In genomic region chr9:64687122-64688014, GRCm38 (mm10) we compare ENCODE assay signal across 22 mouse cellular contexts. TPM values are rescaled to one million over a fixed set of nuclear protein-coding genes. Genes with fewer than 3 reads are reported as not detected.
A peak's percentile ranks its signal among the peaks of the same experiment; 100 is the strongest.
DNase-seq lines count a peak whose midpoint lies in the region; ATAC-seq and TF ChIP-seq lines count a peak whose summit lies in the region.
"Had no signal": no experiment of that assay in that cellular context is flagged by ENCODE, and none has a peak within 500 bp of the region (broad histone marks: within the 10 kb centered on the region; RNA-seq: fewer than 3 reads in every experiment).

No protein-coding gene starts in this region.

- TF ChIP-seq RAD21 in CH12.LX (IDR thresholded peaks at IDR 0.05; ENCODE audit: low read depth, low read length) = no peak

- TF ChIP-seq CTCF in CH12.LX (conservative IDR thresholded peaks at IDR 0.05 in 1 of 2, IDR thresholded peaks at IDR 0.05 in 1 of 2; ENCODE audit: low read depth in 2 of 2, low read length in 2 of 2) = no peak
- TF ChIP-seq CTCF in kidney, postnatal 0 days (IDR thresholded peaks at IDR 0.05; ENCODE audit: low read depth) = no peak

- peak; percentile 4 for DNase-seq in embryo, embryonic 10 days (ENCODE audit: low spot score)
- DNase-seq in embryo, embryonic 9.5 days (ENCODE audit: extremely low spot score) = no peak
- no peak for DNase-seq in kidney, postnatal 25 days
- DNase-seq in CH12.LX (ENCODE audit: extremely low read depth) = no peak
- peak; percentile 32 for DNase-seq in kidney, postnatal 0 days (ENCODE audit: low spot score)
- DNase-seq in layer of hippocampus, adult 8-10 months (ENCODE audit: low spot score in 2 of 2) = no peak
- DNase-seq: cerebellum, adult 11-12 months; cerebellum, postnatal 14 days; gastrocnemius, postnatal 36 days; layer of hippocampus, postnatal 36 days; right cerebral cortex, postnatal 25 days had no signal

- no peaks in the 10 kb centered on the region for H3K36me3 ChIP-seq in kidney, embryonic 14.5 days (ENCODE audit: control insufficient read depth, insufficient read depth, low read length)
- H3K36me3 ChIP-seq in CH12.LX (replicated peaks in 1 of 2; ENCODE audit: control insufficient read depth in 1 of 2, insufficient read depth in 1 of 2, low read length in 1 of 2) = peaks cover 2 to 9% of the 10 kb centered on the region in 2 experiments
- H3K36me3 ChIP-seq in kidney, postnatal 0 days (ENCODE audit: insufficient read depth, low read length) = no peaks in the 10 kb centered on the region
- H3K36me3 ChIP-seq: embryonic facial prominence, embryonic 10.5 days; heart, embryonic 15.5 days; hindbrain, embryonic 10.5 days; intestine, embryonic 15.5 days; stomach, embryonic 15.5 days had no signal

- H3K27ac ChIP-seq in kidney, embryonic 14.5 days (ENCODE audit: low read depth, low read length) = no peak overlapping the region
- H3K27ac ChIP-seq in CH12.LX (ENCODE audit: insufficient read depth, low read depth) = peak overlapping the region; percentile 53
- H3K27ac ChIP-seq in kidney, postnatal 0 days = no peak overlapping the region
- H3K27ac ChIP-seq: embryonic facial prominence, embryonic 10.5 days; heart, embryonic 15.5 days; hindbrain, embryonic 10.5 days; intestine, embryonic 15.5 days; stomach, embryonic 15.5 days had no signal

- ATAC-seq in kidney, embryonic 14.5 days (ENCODE audit: low FRiP score, low TSS enrichment) = peak; percentile 20; the same call in 1 of the 2 replicates
- no peak for ATAC-seq in kidney, postnatal 0 days (replicated peaks; ENCODE audit: low FRiP score, low read depth)
- no peak for ATAC-seq in megakaryocyte progenitor cell, adult 5-6 weeks (replicated peaks; ENCODE audit: poor library complexity)
- ATAC-seq: activated CD4-positive, CD25-positive, alpha-beta regulatory T cell, adult 4 months had no signal

- dilution Hi-C loops in CH12.LX (cut with MboI; ENCODE audit: extremely low pct_ligation_motif_present, extremely low pct_unique_long_range_greater_than_20kb, low sequenced_read_pairs) = no loop called here

- H3K79me2 ChIP-seq in CH12.LX (replicated peaks; ENCODE audit: control insufficient read depth, extremely low read depth, insufficient read depth, poor library complexity, severe bottlenecking) = no peaks in the 10 kb centered on the region

- no peak overlapping the region for H3K4me2 ChIP-seq in kidney, embryonic 14.5 days (replicated peaks; ENCODE audit: low read depth, low read length)
- peak overlapping the region; percentile 30; the same call in 1 of the 2 replicates for H3K4me2 ChIP-seq in CH12.LX (ENCODE audit: insufficient read depth, low read depth, poor library complexity, severe bottlenecking)
- no peak overlapping the region for H3K4me2 ChIP-seq in kidney, postnatal 0 days (ENCODE audit: low read length)
- H3K4me2 ChIP-seq: heart, embryonic 15.5 days; intestine, embryonic 15.5 days; liver, embryonic 11.5 days; midbrain, embryonic 11.5 days; stomach, embryonic 15.5 days had no signal

- H3K9ac ChIP-seq in kidney, embryonic 14.5 days (ENCODE audit: low read depth, low read length) = no peak overlapping the region
- H3K9ac ChIP-seq in CH12.LX (ENCODE audit: insufficient read depth, low read depth) = no peak overlapping the region
- no peak overlapping the region for H3K9ac ChIP-seq in kidney, postnatal 0 days (ENCODE audit: low read depth, low read length)
- H3K9ac ChIP-seq: heart, embryonic 15.5 days; intestine, embryonic 15.5 days; stomach, embryonic 15.5 days had no signal

- no peak overlapping the region for H3K4me3 ChIP-seq in kidney, embryonic 14.5 days (ENCODE audit: low read length)
- no peak overlapping the region for H3K4me3 ChIP-seq in CH12.LX (replicated peaks in 1 of 3; ENCODE audit: low read depth in 2 of 3, low read length in 2 of 3, poor library complexity in 1 of 3)
- no peak overlapping the region for H3K4me3 ChIP-seq in kidney, postnatal 0 days (replicated peaks; ENCODE audit: low read depth, low read length)
- H3K4me3 ChIP-seq: embryonic facial prominence, embryonic 10.5 days; heart, embryonic 15.5 days; hindbrain, embryonic 10.5 days; intestine, embryonic 15.5 days; stomach, embryonic 15.5 days had no signal

- no peak for TF ChIP-seq EP300 in CH12.LX (IDR thresholded peaks at IDR 0.05; ENCODE audit: low read length)

- H3K9me3 ChIP-seq in kidney, embryonic 14.5 days (ENCODE audit: control insufficient read depth, low read length) = no peaks in the 10 kb centered on the region
- no peaks in the 10 kb centered on the region for H3K9me3 ChIP-seq in CH12.LX (replicated peaks; ENCODE audit: low read length)
- no peaks in the 10 kb centered on the region for H3K9me3 ChIP-seq in kidney, postnatal 0 days (replicated peaks; ENCODE audit: low read length)
- H3K9me3 ChIP-seq: embryonic facial prominence, embryonic 10.5 days; G1E; heart, embryonic 15.5 days; hindbrain, embryonic 10.5 days; intestine, embryonic 15.5 days; stomach, embryonic 15.5 days had no signal

- in situ Hi-C loops in CH12.LX (cut with MboI; ENCODE audit: low pct_ligation_motif_present, low pct_unique_long_range_greater_than_20kb, low sequenced_read_pairs) = loop anchor here (10.0 kb wide), 1 partner anchor 53 kb away; no protein-coding TSS in a partner anchor

- H3K27me3 ChIP-seq in kidney, embryonic 14.5 days (ENCODE audit: control insufficient read depth, insufficient read depth, low read length) = no peaks in the 10 kb centered on the region
- H3K27me3 ChIP-seq in CH12.LX (replicated peaks) = no peaks in the 10 kb centered on the region
- H3K27me3 ChIP-seq in kidney, postnatal 0 days (ENCODE audit: insufficient read depth, low read length) = no peaks in the 10 kb centered on the region
- H3K27me3 ChIP-seq: heart, embryonic 15.5 days; intestine, embryonic 15.5 days; stomach, embryonic 15.5 days had no signal

- no peak for TF ChIP-seq POLR2A in CH12.LX (IDR thresholded peaks at IDR 0.05; ENCODE audit: low read depth, low read length)

- WGBS in kidney, embryonic 14.5 days = 36% methylated on average over 13 of the region's 13 CpGs
- WGBS in kidney, postnatal 0 days = 35% methylated on average over 13 of the region's 13 CpGs

- peaks cover 7% of the 10 kb centered on the region; the same call in 1 of the 2 replicates for H3K4me1 ChIP-seq in kidney, embryonic 14.5 days (ENCODE audit: control insufficient read depth, insufficient read depth, low read length)
- peaks cover 19 to 71% of the 10 kb centered on the region in 2 experiments for H3K4me1 ChIP-seq in CH12.LX (ENCODE audit: control insufficient read depth in 1 of 2, insufficient read depth in 2 of 2)
- peaks cover 14% of the 10 kb centered on the region; the same call in 1 of the 2 replicates for H3K4me1 ChIP-seq in kidney, postnatal 0 days (replicated peaks; ENCODE audit: insufficient read depth, low read length)
- H3K4me1 ChIP-seq: heart, embryonic 15.5 days had no signal

TF ChIP-seq in CH12.LX, 34 proteins besides CTCF, POLR2A, EP300 and RAD21:
- 0 out of 2 replicates have a peak, but pooled peaks have one; percentile 3 for TF ChIP-seq SIN3A (IDR thresholded peaks at IDR 0.05; ENCODE audit: low read length)
- TF ChIP-seq POLR2AphosphoS2 (IDR thresholded peaks at IDR 0.05; ENCODE audit: low read depth, low read length) = no peak
- no peak for TF ChIP-seq MAZ (IDR thresholded peaks at IDR 0.05; ENCODE audit: low read depth, low read length)
- TF ChIP-seq UBTF (IDR thresholded peaks at IDR 0.05; ENCODE audit: low read depth, low read length) = no peak
- TF ChIP-seq NRF1 (IDR thresholded peaks at IDR 0.05; ENCODE audit: low read depth, low read length) = no peak
- TF ChIP-seq MAX (IDR thresholded peaks at IDR 0.05; ENCODE audit: low read length) = no peak
- peak; percentile 47; the same call in 1 of the 2 replicates for TF ChIP-seq ZNF384 (IDR thresholded peaks at IDR 0.05; ENCODE audit: low read depth, low read length)
- peak; percentile 71; the same call in 1 of the 2 replicates for TF ChIP-seq MEF2A (IDR thresholded peaks at IDR 0.05; ENCODE audit: borderline replicate concordance, low read depth, low read length)
- peak; percentile 77 for TF ChIP-seq ETS1 (conservative IDR thresholded peaks at IDR 0.05; ENCODE audit: low read depth, low read length)
- no peak for TF ChIP-seq ZC3H11A (IDR thresholded peaks at IDR 0.05; ENCODE audit: low read depth, low read length)
- TF ChIP-seq MAFK (IDR thresholded peaks at IDR 0.05; ENCODE audit: insufficient replicate concordance, low read length) = 0 out of 2 replicates have a peak, but pooled peaks have one; percentile 47

RNA-seq across cellular contexts. Expression of gene Rab11a, which starts 50.2 kb away (rescaled TPM):
- 498 and 551 TPM in 2 replicates for polyA plus RNA-seq in kidney, embryonic 14.5 days (2014; fragmentation: Nextera tagmentation; extraction: Ambion mirVana)
- total RNA-seq in CH12.LX (2012; rRNA removed) = 86.0 and 109 TPM in 2 replicates
- 168 TPM in 2 replicates for total RNA-seq in CH12.LX (2014; rRNA removed)
- polyA plus RNA-seq in CH12.LX (2012; ENCODE audit: insufficient read length, low read depth) = 189 and 193 TPM in 2 replicates
- polyA plus RNA-seq in kidney, postnatal 0 days (2015; fragmentation: Nextera tagmentation; extraction: Ambion mirVana) = 1,132 and 1,149 TPM in 2 replicates
- 130 and 178 TPM in 2 replicates for total RNA-seq in megakaryocyte progenitor cell, adult 5-6 weeks (2015)
- total RNA-seq in megakaryocyte progenitor cell, adult 5-6 weeks (2017) = 84.2 and 91.4 TPM in 2 replicates
- 100 to 1,000 TPM; 232 to 262 (median 241) TPM for total RNA-seq in layer of hippocampus, adult 8-10 months (2022)

Comparison
In these comparisons a context has a peak if more than half of its experiments do, and no peak if none do; other contexts are left out.
1. DNase-seq: peak in embryo, embryonic 10 days (single experiment) and kidney, postnatal 0 days (single experiment); none in embryo, embryonic 9.5 days (single experiment), kidney, postnatal 25 days (0 of 2), CH12.LX (single experiment) and layer of hippocampus, adult 8-10 months (0 of 2).